Mouse (Mus musculus) heart, adult 2 months (tissue): ENCODE measurements around the gene Rsrc1. TPM values are rescaled to one million over a fixed set of nuclear protein-coding genes. Genes with fewer than 3 reads are reported as not detected.
A peak's percentile ranks its signal among the peaks of the same experiment; 100 is the strongest.

Experiments used
- DNase-seq, 2 experiments: peaks; one replicate each; pipeline ENCODE4 v3.0.0; 2021
- H3K27ac ChIP-seq: fragments of 200-600 bp; 2 replicates; pipeline ENCODE4 v1.8.1; 2022
- H3K27me3 ChIP-seq: fragments of 200-500 bp; 2 replicates; pipeline ENCODE4 v1.6.1; 2012; ENCODE audit warnings: mild to moderate bottlenecking, low read length, inconsistent platforms, mixed read lengths; ENCODE audit not compliant: control insufficient read depth, insufficient read depth
- H3K36me3 ChIP-seq: fragments of 200-500 bp; 2 replicates; pipeline ENCODE4 v1.6.1; 2012; ENCODE audit warnings: low read length, inconsistent platforms; ENCODE audit not compliant: control insufficient read depth, insufficient read depth
- H3K4me1 ChIP-seq: fragments of 200-500 bp; 2 replicates; pipeline ENCODE4 v1.6.1; 2011; ENCODE audit warnings: low read length; ENCODE audit not compliant: control insufficient read depth, insufficient read depth
- H3K4me3 ChIP-seq: fragments of 200-600 bp; 2 replicates; pipeline ENCODE4 v1.8.1; 2022
- H3K79me2 ChIP-seq: fragments of 200-500 bp; replicated peaks from 2 replicates; pipeline ENCODE4 v1.6.1; 2012; ENCODE audit warnings: mild to moderate bottlenecking, inconsistent platforms, low read length, moderate library complexity, mixed read lengths; ENCODE audit not compliant: control insufficient read depth, insufficient read depth
- H3K9ac ChIP-seq: fragments of 200-500 bp; 2 replicates; pipeline ENCODE4 v1.6.1; 2012; ENCODE audit warnings: low read depth, mild to moderate bottlenecking, control low read depth, inconsistent platforms, low read length, mixed read lengths
- CTCF ChIP-seq: fragments of 200-600 bp; IDR thresholded peaks from 2 replicates; pipeline ENCODE4 v1.8.1; 2022; ENCODE audit warnings: antibody characterized with exemption, mild to moderate bottlenecking, moderate library complexity
- EP300 ChIP-seq: fragments of 200-500 bp; IDR thresholded peaks from 2 replicates; pipeline ENCODE4 v1.6.1; 2011; ENCODE audit warnings: low read depth, low read length, control low read depth; ENCODE audit not compliant: insufficient read depth
- POLR2A ChIP-seq: fragments of 200-500 bp; IDR thresholded peaks from 2 replicates; pipeline ENCODE4 v1.6.1; 2011; ENCODE audit warnings: mild to moderate bottlenecking, low read depth, low read length, control low read depth; ENCODE audit not compliant: insufficient read depth
- WGBS: fragments of 180-500 bp; shearing (Covaris S2); methylation state at CpG from one replicate; pipeline ENCODE4 v1.1.7; 2018; 5-methylcytosine and 5-hydroxymethylcytosine counted together
- intact Hi-C: fragments of 180-260 bp; cut with DNase I; formaldehyde crosslinking; loops from one replicate; pipeline ENCODE4 v1.15.1; 2025
- polyA plus RNA-seq: library from polyadenylated mRNA; depleted of rRNA; stranded (reverse); fragments of >200 nt; gene quantifications from 2 replicates; pipeline ENCODE4 v1.2.3, GENCODE M21; 2012
- total RNA-seq, 2 experiments: library from RNA; stranded (reverse); gene quantifications; 2 replicates each; pipeline ENCODE4 v1.2.3; 2021

The Rsrc1 gene
- total and polyA plus RNA-seq, 3 experiments: 2.4 to 11.0 (median 10.6) TPM

DNA sequence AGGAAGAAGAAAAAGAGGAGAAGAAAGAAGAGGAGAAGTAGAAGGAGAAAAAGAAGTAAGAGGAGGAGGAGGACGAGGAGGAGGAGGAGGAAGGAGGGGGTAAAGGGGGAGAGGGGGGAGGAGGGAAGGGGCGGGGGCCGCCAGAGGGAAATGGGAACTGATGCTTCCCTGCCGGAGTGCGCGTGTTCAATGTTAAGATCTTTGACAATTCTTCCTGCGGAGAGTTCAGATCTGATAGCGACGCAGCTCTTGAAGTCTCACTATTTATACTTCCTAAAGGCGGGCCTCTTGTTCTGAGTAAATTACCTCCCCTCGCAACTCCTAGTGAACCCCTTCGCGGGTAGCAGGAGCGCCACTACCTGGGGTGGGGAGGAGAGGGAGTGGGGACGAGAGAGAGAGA is 516 bp downstream of the Rsrc1 start, which contains the start of gene Shox2:
Shox2 (minus strand) TSS at position 66 of the 400 bp plus-strand sequence.
- Histone ChIP-seq H3K9ac (peak within 1 kb of the TSS; percentile 47), H3K27ac (no peak within 1 kb of the TSS), H3K79me2 (no peaks in the 10 kb centered on the region), H3K27me3 (peaks cover 25% of the 10 kb centered on the region), H3K4me1 (peaks cover 2% of the 10 kb centered on the region), H3K4me3 (peak within 1 kb of the TSS; percentile 29), H3K36me3 (no peaks in the 10 kb centered on the region)
- intact Hi-C loops: loop anchor here (10.0 kb wide), 2 partner anchors 453 to 1457 kb away; partner anchors contain the start of genes Gfm1 and Tiparp
- 3% methylated on average over 13 of the region's 15 CpGs for WGBS
- TF ChIP-seq CTCF (no peak), POLR2A (no peak), EP300 (no peak)
- DNase-seq: peak; percentile 16 to 45

DNA sequence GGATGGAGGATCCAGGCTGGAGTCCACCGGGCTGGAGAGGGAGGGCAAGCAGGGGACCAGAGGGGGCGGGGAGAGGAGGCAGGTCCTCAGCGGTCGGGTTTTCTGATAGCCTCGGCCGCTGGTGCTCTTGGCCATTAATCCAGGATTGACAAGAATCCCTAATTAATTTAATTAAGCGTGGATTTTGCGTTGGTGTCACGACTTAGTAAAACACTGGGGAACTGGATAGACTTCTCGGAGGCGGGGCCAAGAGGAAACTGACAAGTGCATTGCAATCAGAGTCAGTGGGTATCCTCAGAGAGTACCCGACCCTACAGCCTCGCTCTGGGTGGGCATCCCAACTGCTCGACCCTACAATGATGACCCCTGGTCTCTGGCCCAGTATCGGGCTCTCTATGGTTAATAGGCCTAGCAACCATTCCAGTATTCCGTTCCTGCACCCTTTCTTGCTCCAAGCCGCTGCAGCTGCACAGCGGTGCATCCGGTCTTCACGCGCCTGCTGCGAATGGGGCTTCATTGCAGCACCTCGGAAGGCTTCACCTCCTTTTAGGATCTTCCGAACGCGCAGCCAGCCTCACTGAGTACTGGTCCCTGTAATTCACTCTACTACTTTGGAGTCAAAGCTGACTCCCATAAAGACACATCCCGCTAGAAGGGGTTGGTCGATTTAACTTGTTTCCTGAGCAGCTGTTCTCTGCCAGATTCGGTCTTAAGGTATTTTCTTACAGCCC is 1.2 kb downstream of the Rsrc1 start:
- H3K9ac ChIP-seq: no peak overlapping the region
- WGBS: 2% methylated on average over 29 of the region's 29 CpGs
- H3K4me1 ChIP-seq: peaks cover 2% of the 10 kb centered on the region
- intact Hi-C loops: loop anchor here (10.0 kb wide), 2 partner anchors 452 to 1458 kb away; partner anchors contain the start of genes Gfm1 and Tiparp
- H3K79me2 ChIP-seq: no peaks in the 10 kb centered on the region
- H3K27ac ChIP-seq: no peak overlapping the region
- peak; percentile 64 to 67 for DNase-seq
- no peak for TF ChIP-seq EP300
- TF ChIP-seq POLR2A: no peak
- no peak for TF ChIP-seq CTCF
- H3K4me3 ChIP-seq: peak overlapping the region; percentile 28; the same call in 1 of the 2 replicates
- no peaks in the 10 kb centered on the region for H3K36me3 ChIP-seq
- H3K27me3 ChIP-seq: peaks cover 23% of the 10 kb centered on the region

DNA sequence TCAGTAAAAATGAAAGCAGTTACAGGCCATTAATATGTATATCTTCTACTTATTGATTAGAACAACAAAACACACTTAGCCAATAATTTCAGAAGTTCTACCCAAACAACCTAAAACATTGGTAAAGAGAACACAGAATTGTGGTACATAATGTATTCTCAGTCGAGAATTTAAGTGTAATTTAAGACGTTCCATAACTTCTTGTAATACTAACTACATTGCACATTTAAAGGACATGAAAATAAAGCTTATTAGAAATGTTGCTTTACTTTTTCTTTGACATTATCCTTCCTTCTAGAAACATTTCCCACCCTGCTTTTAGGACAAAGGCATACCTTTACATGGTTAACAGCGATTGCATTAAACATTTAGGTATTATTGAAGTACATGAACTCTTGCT is 2.3 kb downstream of the Rsrc1 start:
- H3K4me1 ChIP-seq: peaks cover 2% of the 10 kb centered on the region
- no peak for DNase-seq
- WGBS: 29% methylated on average over 3 of the region's 3 CpGs
- no peak overlapping the region for H3K27ac ChIP-seq
- H3K36me3 ChIP-seq: no peaks in the 10 kb centered on the region
- TF ChIP-seq CTCF (no peak), EP300 (no peak), POLR2A (no peak)
- no peaks in the 10 kb centered on the region for H3K79me2 ChIP-seq
- peaks cover 20% of the 10 kb centered on the region for H3K27me3 ChIP-seq
- H3K4me3 ChIP-seq: no peak overlapping the region
- H3K9ac ChIP-seq: no peak overlapping the region
- intact Hi-C loops: loop anchor here (10.0 kb wide), 2 partner anchors 451 to 1459 kb away; partner anchors contain the start of genes Gfm1 and Tiparp

DNA sequence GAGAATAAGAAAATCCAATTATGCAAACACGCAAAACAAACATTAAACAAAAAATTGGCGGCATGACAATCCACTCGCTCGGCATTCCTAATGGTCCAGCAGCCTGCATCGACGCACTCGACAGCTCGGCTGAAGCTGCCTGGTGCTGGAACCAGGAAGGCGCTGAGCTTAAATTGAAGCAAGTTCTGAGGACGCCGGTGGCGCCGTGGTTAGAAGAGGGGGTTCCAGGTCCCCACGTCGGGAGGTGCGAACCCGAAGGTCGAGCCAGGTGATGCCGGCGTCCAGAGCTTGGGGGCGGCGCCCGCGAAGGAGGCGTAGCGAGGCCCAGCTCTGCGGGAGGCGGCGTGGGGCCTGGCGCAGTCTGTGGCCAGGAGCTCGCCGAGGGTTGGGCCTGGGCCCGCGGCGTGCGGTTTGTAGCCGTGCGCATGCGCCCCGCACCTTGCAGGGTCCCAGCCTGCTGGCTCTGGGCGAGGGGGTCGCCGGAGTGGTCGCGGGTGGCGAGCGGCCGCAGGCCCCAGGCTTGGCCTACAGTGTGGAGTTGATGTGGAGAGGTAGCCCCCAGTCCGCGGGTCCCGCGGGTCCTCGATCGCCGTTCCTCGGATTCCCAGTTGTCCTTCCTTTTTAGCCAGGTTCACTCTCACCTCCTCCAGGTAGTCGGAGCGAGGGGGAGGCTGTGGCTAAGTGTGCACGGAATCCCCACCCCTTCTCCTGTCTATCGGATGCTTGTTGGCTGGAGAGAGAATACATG is 4.5 kb downstream of the Rsrc1 start:
- no peak for TF ChIP-seq CTCF
- TF ChIP-seq EP300: no peak
- TF ChIP-seq POLR2A: no peak

DNA sequence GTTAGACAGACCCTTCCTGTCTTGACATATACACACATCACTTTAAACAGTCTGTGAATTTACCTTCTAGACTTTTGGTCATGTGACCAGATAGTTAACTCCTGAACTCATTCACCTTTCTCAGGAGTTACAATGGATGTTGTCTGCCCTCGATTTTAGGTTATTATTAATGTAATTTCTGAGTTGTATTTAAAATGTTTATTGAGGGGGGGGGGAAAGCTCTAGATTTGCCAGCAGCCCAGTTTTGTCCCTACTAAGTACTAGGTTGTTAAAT is 5.0 kb downstream of the Rsrc1 start:
- Histone ChIP-seq H3K36me3 (no peaks in the 10 kb centered on the region), H3K79me2 (no peaks in the 10 kb centered on the region), H3K27me3 (peaks cover 3% of the 10 kb centered on the region), H3K4me1 (peaks cover 2% of the 10 kb centered on the region; the same call in 1 of the 2 replicates), H3K4me3 (peak overlapping the region; percentile 86), H3K9ac (peak overlapping the region; percentile 84), H3K27ac (no peak overlapping the region)
- TF ChIP-seq CTCF: no peak
- TF ChIP-seq EP300: no peak
- no peak for TF ChIP-seq POLR2A
- intact Hi-C loops: loop anchor here (2.0 to 10.0 kb wide), 3 partner anchors 15 to 1461 kb away; partner anchors contain the start of genes Gfm1 and Tiparp
- WGBS: 14% methylated on average over 1 of the region's 1 CpGs
- DNase-seq: no peak

More for the DNA sequence above, 4.5 kb downstream of the Rsrc1 start:
- Histone ChIP-seq H3K27me3 (peaks cover 7% of the 10 kb centered on the region), H3K36me3 (no peaks in the 10 kb centered on the region), H3K9ac (peak overlapping the region; percentile 84), H3K4me1 (peaks cover 2% of the 10 kb centered on the region; the same call in 1 of the 2 replicates), H3K27ac (peak overlapping the region; percentile 60), H3K4me3 (peak overlapping the region; percentile 86), H3K79me2 (no peaks in the 10 kb centered on the region)
- DNase-seq: peak; percentile 84 to 86
- WGBS: under 1% methylated on average over 60 of the region's 60 CpGs
- intact Hi-C loops: loop anchor here (2.0 to 10.0 kb wide), 3 partner anchors 15 to 1461 kb away; partner anchors contain the start of genes Gfm1 and Tiparp
